Mouse (Mus musculus) spleen, adult 2 months (tissue): ENCODE data around the gene Meioc.

ENCODE experiments used
- CTCF ChIP-seq: fragments of 200-500 bp; IDR thresholded peaks from 2 replicates; pipeline ENCODE4 v1.5.1; 2011; ENCODE audit warnings: mild to moderate bottlenecking, inconsistent platforms; ENCODE audit not compliant: insufficient read depth, insufficient read length, insufficient replicate concordance; ENCODE audit errors: extremely low read depth
- POLR2A ChIP-seq: fragments of 200-500 bp; IDR thresholded peaks from 2 replicates; pipeline ENCODE4 v1.6.1; 2011; ENCODE audit warnings: low read depth, low read length, inconsistent platforms

DNA sequence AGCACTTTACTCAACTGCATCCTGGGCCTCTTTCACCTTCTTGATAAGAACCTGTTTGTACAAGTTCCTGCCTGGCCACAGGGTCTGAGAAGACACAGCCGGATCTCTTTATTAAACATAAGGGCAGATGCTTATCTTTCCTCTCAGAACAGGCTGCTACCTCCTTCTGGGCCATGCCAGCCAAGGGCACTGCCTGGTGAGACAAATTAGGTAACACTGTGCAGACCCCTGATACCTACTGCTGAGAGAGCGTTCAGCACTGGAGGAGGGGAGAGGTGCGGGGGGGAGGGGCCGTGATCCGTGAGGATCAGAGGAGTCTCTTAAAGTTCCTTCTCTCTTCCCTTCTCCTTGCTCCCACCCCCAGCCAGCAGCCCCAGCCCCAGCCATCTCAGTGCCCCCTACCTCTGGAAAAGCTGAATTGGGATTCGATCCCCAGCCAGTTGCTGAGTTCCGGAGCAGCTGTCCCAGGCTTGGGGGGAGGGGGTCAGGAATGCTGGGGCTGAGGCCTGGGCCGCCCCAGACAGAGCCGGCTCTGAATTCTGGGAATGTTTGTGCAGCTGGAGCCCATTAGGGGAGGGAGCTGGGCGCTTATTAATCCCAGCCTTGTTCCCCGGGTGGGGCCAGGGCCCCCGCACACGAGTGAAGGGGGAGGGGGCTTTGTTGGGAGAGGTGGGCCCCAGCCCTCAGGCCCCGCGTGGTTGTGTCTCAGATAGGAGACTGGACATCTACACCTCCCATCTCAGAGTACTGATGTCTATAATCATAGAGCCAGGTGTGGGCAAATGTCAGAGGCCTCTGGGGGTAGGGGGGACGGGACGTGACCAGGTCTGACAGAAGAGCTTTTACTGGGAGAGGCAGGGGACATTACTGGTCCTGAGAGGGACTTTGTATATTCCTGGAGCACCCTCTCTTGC, 39.4 kb upstream of the Meioc start:
- TF ChIP-seq CTCF, result no peak
- TF ChIP-seq POLR2A, result no peak
